Mouse (Mus musculus): ENCODE results near the gene Tbce. TPM values are rescaled to one million over a fixed set of nuclear protein-coding genes. Genes with fewer than 3 reads are reported as not detected.

The Tbce gene
- total and polyA plus RNA-seq, 3 experiments = 35.3 to 56.9 TPM; not detected in 1

DNA sequence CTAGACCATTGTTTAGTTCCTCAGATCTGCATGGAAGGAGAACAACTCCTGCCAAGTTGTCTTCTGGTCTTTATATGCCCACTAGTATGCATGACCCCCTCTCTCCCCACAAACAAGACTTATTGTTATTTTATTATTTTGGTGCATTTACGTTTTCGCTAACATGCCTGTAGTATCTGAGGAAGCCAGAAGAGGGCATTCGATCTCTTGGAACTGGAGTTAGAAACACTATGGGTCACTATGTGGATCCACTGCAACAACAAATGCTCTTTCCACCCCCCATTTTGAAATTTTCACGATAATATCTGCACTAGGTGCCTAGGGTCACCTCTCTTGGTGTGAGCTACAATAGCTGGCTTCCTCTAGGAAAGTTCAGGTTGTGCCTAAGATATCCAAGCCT is 35.4 kb downstream of the Tbce start (continued):
- TF ChIP-seq USF2 (IDR thresholded peaks at IDR 0.05; ENCODE audit: borderline replicate concordance in 1 of 2, insufficient read depth in 1 of 2, low read depth in 1 of 2, low read length in 2 of 2) (no peak), ZC3H11A (IDR thresholded peaks at IDR 0.05; ENCODE audit: low read depth, low read length) (peak; percentile 53)

DNA sequence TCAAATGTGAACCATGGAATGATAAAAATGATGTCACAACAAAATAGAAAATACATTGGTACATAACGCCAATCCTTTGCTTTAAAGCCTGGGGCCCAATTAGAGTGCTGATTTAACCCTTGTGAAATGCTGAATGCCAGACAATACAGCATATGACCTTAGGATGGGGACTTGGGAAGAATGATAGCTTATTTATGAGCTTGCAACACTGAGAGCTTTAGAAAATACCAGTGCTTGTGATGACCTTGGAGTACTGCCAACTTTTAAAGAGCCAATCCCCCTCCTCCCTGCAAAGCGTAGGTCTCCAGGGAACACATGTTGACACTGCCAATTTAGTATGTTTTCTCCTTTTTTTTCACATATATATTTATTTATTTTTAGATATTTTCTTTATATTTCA is 36.7 kb downstream of the Tbce start:
- H3K79me2 ChIP-seq (ENCODE audit: control insufficient read depth, insufficient read depth, low read length, poor library complexity) = no peaks in the 10 kb centered on the region
- DNase-seq (ENCODE audit: low read depth, low spot score) = no peak
- no peaks in the 10 kb centered on the region for H3K27me3 ChIP-seq (ENCODE audit: control insufficient read depth in 1 of 2, insufficient read depth in 2 of 2, low read length in 2 of 2)
- TF ChIP-seq KAT2A (conservative IDR thresholded peaks at IDR 0.05; ENCODE audit: low read depth, low read length) (no peak), SIN3A (IDR thresholded peaks at IDR 0.05; ENCODE audit: low read length) (no peak), ZMIZ1 (IDR thresholded peaks at IDR 0.05; ENCODE audit: low read depth, low read length) (no peak), POLR2AphosphoS2 (IDR thresholded peaks at IDR 0.05; ENCODE audit: low read length) (peak; percentile 16; the same call in 1 of the 2 replicates), GABPA (IDR thresholded peaks at IDR 0.05; ENCODE audit: low read depth, low read length) (no peak), MAZ (IDR thresholded peaks at IDR 0.05; ENCODE audit: low read depth, low read length) (no peak), MAX (IDR thresholded peaks at IDR 0.05; ENCODE audit: low read length) (no peak), UBTF (IDR thresholded peaks at IDR 0.05; ENCODE audit: borderline replicate concordance, insufficient read depth, low read depth, low read length) (no peak)
- peaks cover 0 to 50% of the 10 kb centered on the region in 2 experiments; a peak in 3 of 4 replicates for H3K36me3 ChIP-seq (ENCODE audit: control insufficient read depth in 1 of 2, insufficient read depth in 2 of 2, low read length in 2 of 2)
- no peaks in the 10 kb centered on the region for H3K4me1 ChIP-seq (ENCODE audit: control insufficient read depth in 1 of 2, insufficient read depth in 2 of 2, low read length in 2 of 2)
- H3K9me3 ChIP-seq (replicated peaks; ENCODE audit: insufficient read depth, low read length) = no peaks in the 10 kb centered on the region
- no peak overlapping the region for H3K9ac ChIP-seq (ENCODE audit: control insufficient read depth, low read depth, low read length, poor library complexity, severe bottlenecking)
- H3K4me3 ChIP-seq (ENCODE audit: control insufficient read depth in 1 of 2, insufficient read depth in 1 of 2, low read depth in 2 of 2, low read length in 2 of 2) = no peak overlapping the region
- H3K27ac ChIP-seq (ENCODE audit: control insufficient read depth, low read depth, low read length) = no peak overlapping the region

DNA sequence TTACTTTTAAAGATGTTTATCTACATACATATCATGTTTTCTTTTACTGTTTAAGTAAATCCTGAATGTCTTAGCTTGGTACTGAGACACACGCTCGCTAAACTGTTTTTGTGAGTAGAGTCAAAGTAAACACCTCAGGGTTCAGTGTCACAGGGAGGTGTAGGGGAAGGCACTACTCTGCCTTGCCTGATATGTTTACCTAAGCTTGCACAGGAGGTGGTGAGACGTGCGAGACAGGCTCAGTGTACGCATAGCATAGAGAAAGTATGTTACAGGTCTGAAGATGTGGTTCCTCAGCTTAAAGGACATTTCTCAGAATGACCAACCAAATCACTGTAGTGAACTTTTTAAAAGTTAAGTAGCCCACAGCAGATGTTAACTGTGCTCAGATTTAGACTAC is 42.0 kb downstream of the Tbce start:
- Histone ChIP-seq H3K27ac (ENCODE audit: control insufficient read depth, low read depth, low read length) (no peak overlapping the region), H3K36me3 (ENCODE audit: control insufficient read depth in 1 of 2, insufficient read depth in 2 of 2, low read length in 2 of 2) (peaks cover 0 to 56% of the 10 kb centered on the region in 2 experiments; a peak in 3 of 4 replicates), H3K79me2 (ENCODE audit: control insufficient read depth, insufficient read depth, low read length, poor library complexity) (no peaks in the 10 kb centered on the region), H3K4me1 (ENCODE audit: control insufficient read depth in 1 of 2, insufficient read depth in 2 of 2, low read length in 2 of 2) (no peaks in the 10 kb centered on the region), H3K9me3 (replicated peaks; ENCODE audit: insufficient read depth, low read length) (no peaks in the 10 kb centered on the region), H3K9ac (ENCODE audit: control insufficient read depth, low read depth, low read length, poor library complexity, severe bottlenecking) (no peak overlapping the region), H3K4me3 (ENCODE audit: control insufficient read depth in 1 of 2, insufficient read depth in 1 of 2, low read depth in 2 of 2, low read length in 2 of 2) (no peak overlapping the region), H3K27me3 (ENCODE audit: control insufficient read depth in 1 of 2, insufficient read depth in 2 of 2, low read length in 2 of 2) (no peaks in the 10 kb centered on the region)
- no peak for DNase-seq (ENCODE audit: low read depth, low spot score)
- TF ChIP-seq TAL1 (IDR thresholded peaks at IDR 0.05; ENCODE audit: low read length) (no peak), MYB (IDR thresholded peaks at IDR 0.05; ENCODE audit: low read depth, low read length) (no peak), ZMIZ1 (IDR thresholded peaks at IDR 0.05; ENCODE audit: low read depth, low read length) (no peak), CHD2 (IDR thresholded peaks at IDR 0.05; ENCODE audit: low read length) (no peak), RAD21 (IDR thresholded peaks at IDR 0.05; ENCODE audit: low read depth, low read length) (no peak)

Measured in MEL (cell line).